Mouse (Mus musculus) hindbrain, postnatal 0 days (tissue): ENCODE data around the gene Tbc1d2b. TPM values are rescaled to one million over a fixed set of nuclear protein-coding genes. Genes with fewer than 3 reads are reported as not detected.

ENCODE experiments used
- ATAC-seq: fragments of 200-750 bp; cut with Nextera tagmentation; 2 replicates; pipeline ENCODE4 v1.8.0; 2017; ENCODE audit warnings: mild to moderate bottlenecking, moderate TSS enrichment, moderate library complexity
- DNase-seq: peaks from one replicate; pipeline ENCODE4 v3.0.0-alpha.2; 2015; ENCODE audit warnings: low spot score
- H3K27ac ChIP-seq: fragments of 300-500 bp; sonication (generic); 2 replicates; pipeline ENCODE4 v1.5.1; 2014; ENCODE audit warnings: mild to moderate bottlenecking
- H3K27me3 ChIP-seq: fragments of 300-500 bp; sonication (generic); 2 replicates; pipeline ENCODE4 v1.6.1; 2014; ENCODE audit warnings: low read length, mixed read lengths; ENCODE audit not compliant: insufficient read depth
- H3K36me3 ChIP-seq: fragments of 300-500 bp; sonication (generic); 2 replicates; pipeline ENCODE4 v1.6.1; 2014; ENCODE audit warnings: low read length, mixed read lengths; ENCODE audit not compliant: insufficient read depth
- H3K4me1 ChIP-seq: fragments of 300-500 bp; sonication (generic); 2 replicates; pipeline ENCODE4 v1.6.1; 2014; ENCODE audit warnings: antibody characterized with exemption, low read length, mixed read lengths; ENCODE audit not compliant: insufficient read depth
- H3K4me2 ChIP-seq: fragments of 300-500 bp; sonication (generic); 2 replicates; pipeline ENCODE4 v1.6.1; 2014; ENCODE audit warnings: low read depth, mild to moderate bottlenecking, low read length, moderate library complexity, mixed read lengths
- H3K4me3 ChIP-seq: fragments of 300-500 bp; sonication (generic); 2 replicates; pipeline ENCODE4 v1.5.1; 2014; ENCODE audit warnings: low read length
- H3K9ac ChIP-seq: fragments of 300-500 bp; sonication (generic); replicated peaks from 2 replicates; pipeline ENCODE4 v1.6.1; 2014; ENCODE audit warnings: mild to moderate bottlenecking, low read length, moderate library complexity, mixed read lengths
- H3K9me3 ChIP-seq: fragments of 300-500 bp; sonication (generic); 2 replicates; pipeline ENCODE4 v1.6.1; 2016; ENCODE audit warnings: low read length, mixed read lengths
- CTCF ChIP-seq: IDR thresholded peaks from 2 replicates; pipeline ENCODE4 v1.5.1; 2016; ENCODE audit warnings: antibody characterized with exemption, control low read depth, low read depth
- WGBS: fragments of 180-500 bp; shearing (Covaris S2); extraction: QIAGEN DNeasy Blood & Tissue Kit; methylation state at CpG from one replicate; pipeline ENCODE4 v1.1.7; 2014; 5-methylcytosine and 5-hydroxymethylcytosine counted together
- polyA plus RNA-seq: library from polyadenylated mRNA; unstranded; fragments of >200 nt; fragmentation: Nextera tagmentation; extraction: Ambion mirVana; gene quantifications from 2 replicates; pipeline ENCODE4 v1.2.1, GENCODE M21; 2015
- total RNA-seq: library from RNA; depleted of rRNA; stranded (reverse); fragments of >200 nt; gene quantifications from 2 replicates; pipeline ENCODE4 v1.2.3, GENCODE M21; 2014

Tbc1d2b gene
- total and polyA plus RNA-seq, 2 experiments from 2014 or later, result 4.1 to 17.7 TPM

DNA sequence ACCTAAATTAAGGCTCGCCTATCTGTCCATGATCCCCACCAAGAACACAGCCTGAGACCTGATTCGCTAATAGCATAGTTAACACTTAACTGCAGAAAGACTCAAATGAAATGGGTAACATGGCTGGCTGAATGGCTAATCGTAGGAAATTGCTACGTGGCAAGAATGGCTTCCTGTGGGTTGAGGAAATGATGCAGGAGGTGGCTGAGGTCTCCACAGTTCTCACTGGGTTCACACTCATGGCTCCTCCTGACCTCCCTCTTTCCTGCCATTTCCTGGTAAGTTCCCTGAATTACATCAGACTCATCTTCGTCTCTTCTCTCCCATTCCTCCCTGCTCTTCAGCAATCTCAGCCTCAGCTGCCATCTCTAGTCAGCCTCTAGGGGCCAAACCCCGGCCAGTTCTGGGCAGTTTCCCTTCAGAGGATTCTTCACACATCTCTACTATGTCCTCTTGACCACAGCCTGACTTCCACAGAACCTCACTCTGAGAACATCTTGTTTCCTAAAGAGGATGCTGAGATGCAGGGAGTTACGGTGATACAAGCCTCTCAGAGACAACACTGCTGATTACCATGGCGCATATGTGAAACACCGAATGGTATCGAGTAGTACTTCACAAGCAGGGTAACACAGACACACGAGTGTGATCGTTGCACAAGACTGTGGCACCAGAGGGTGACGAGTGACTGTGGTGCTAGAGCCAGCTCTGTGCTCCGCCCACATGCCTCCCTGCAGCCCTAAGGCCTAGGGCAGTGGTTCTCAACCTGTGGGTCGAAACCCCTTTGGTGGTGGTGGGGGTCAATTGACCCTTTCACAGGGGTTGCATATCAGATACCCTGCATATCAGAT lies 26.1 kb downstream of the Tbc1d2b start:
- Histone ChIP-seq H3K4me2 (no peak overlapping the region), H3K4me3 (no peak overlapping the region), H3K36me3 (peaks cover 3% of the 10 kb centered on the region; the same call in 1 of the 2 replicates), H3K9ac (no peak overlapping the region), H3K27me3 (no peaks in the 10 kb centered on the region), H3K9me3 (no peaks in the 10 kb centered on the region), H3K27ac (no peak overlapping the region), H3K4me1 (no peaks in the 10 kb centered on the region)
- DNase-seq (no peak), ATAC-seq (no peak)
- TF ChIP-seq CTCF, result no peak
- 90% methylated on average over 15 of the region's 15 CpGs for WGBS

DNA sequence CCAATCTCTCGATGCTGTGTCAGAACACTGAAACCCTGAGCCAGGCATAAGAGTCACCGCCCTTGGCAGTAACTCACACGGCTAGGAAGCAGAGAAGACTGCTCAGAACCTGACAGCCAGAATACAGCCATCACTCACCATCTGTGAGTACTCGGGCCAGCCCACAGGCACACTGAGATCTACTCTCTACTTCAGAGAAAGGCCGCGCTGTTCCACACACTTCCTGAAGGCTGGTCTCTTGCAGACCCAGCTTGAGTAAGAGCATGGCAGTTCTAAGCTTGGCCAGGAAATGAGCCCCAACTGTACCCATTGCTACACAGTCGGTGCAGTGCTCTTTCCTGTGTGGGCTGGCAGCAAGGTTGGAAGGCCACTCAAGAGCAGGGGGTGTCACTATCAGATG lies 27.7 kb downstream of the Tbc1d2b start:
- Histone ChIP-seq H3K27me3 (no peaks in the 10 kb centered on the region), H3K4me2 (no peak overlapping the region), H3K36me3 (peaks cover 5% of the 10 kb centered on the region; the same call in 1 of the 2 replicates), H3K4me3 (no peak overlapping the region), H3K9me3 (no peaks in the 10 kb centered on the region), H3K4me1 (no peaks in the 10 kb centered on the region), H3K27ac (no peak overlapping the region), H3K9ac (no peak overlapping the region)
- TF ChIP-seq CTCF, result no peak
- no peak for DNase-seq
- ATAC-seq, result no peak
- WGBS, result 82% methylated on average over 7 of the region's 7 CpGs

DNA sequence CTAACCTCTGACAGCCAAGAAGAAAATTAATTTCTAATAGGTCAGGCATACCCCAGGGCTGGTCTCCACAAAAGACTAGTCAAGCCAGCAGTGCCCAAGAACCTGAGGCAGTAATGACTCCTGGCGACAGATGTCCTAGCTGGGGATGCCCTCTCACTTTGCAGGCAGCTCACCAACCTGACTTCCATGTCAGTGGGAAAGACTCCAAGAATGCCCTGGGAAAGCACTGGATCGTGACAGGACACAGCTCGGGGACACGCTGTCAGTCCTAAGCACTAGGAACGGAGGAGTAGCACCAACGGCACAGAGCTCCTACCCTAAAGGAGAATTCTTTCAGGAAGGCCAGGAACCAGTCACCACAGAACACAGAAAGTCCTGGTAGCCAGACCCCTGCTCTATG lies 28.3 kb downstream of the Tbc1d2b start:
- H3K36me3 ChIP-seq, result peaks cover 5% of the 10 kb centered on the region; the same call in 1 of the 2 replicates
- H3K4me1 ChIP-seq, result no peaks in the 10 kb centered on the region
- ATAC-seq (no peak), DNase-seq (peak; percentile 25)
- H3K9me3 ChIP-seq, result no peaks in the 10 kb centered on the region
- no peaks in the 10 kb centered on the region for H3K27me3 ChIP-seq
- WGBS, result 63% methylated on average over 6 of the region's 6 CpGs
- TF ChIP-seq CTCF, result no peak
- no peak overlapping the region for H3K9ac ChIP-seq
- H3K4me3 ChIP-seq, result no peak overlapping the region
- H3K27ac ChIP-seq, result no peak overlapping the region
- no peak overlapping the region for H3K4me2 ChIP-seq

DNA sequence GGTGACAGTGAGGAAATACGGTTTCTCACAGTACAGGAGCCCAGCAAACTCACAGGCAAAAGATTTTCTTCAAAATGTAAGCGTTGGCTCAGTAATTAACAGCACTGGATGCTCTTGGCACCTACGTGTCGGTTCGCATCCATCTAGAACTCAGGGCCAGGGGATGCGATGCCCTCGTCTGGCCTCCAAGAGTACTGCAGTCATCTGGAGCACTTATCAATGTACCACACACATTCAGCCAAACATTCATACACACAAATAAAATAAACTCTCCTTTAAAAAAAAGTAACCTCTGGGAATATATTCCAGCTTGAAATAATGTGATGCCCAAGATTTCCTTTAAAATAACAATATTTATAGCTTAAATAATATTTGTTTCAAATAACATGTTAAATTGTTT lies 29.0 kb downstream of the Tbc1d2b start:
- Histone ChIP-seq H3K36me3 (peaks cover 5% of the 10 kb centered on the region; the same call in 1 of the 2 replicates), H3K4me2 (no peak overlapping the region), H3K4me3 (no peak overlapping the region), H3K9me3 (no peaks in the 10 kb centered on the region), H3K27me3 (no peaks in the 10 kb centered on the region), H3K27ac (no peak overlapping the region), H3K4me1 (no peaks in the 10 kb centered on the region), H3K9ac (no peak overlapping the region)
- peak; percentile 55 for TF ChIP-seq CTCF
- WGBS, result 58% methylated on average over 7 of the region's 7 CpGs
- ATAC-seq (no peak), DNase-seq (peak; percentile 27)

DNA sequence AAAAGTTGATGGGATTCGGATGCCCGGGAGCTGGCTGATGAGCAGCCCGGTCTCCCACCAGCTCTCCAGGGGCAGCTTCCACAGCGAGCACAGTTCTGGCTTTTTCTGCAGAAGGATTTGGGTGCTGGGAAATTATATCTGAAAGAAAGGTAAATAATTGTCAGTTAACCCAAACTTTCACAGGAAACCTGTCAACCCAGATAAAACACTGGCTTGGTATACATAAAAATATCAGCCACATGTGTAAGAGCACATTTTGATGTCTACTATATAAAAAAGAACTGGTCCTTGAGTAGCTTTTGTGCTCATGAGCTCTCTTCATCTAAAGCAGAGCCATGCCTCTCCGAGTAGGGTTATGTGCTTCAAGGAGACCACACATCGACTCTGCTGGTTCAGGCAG lies 29.6 kb downstream of the Tbc1d2b start:
- H3K9ac ChIP-seq, result no peak overlapping the region
- no peak overlapping the region for H3K4me2 ChIP-seq
- 78% methylated on average over 6 of the region's 6 CpGs for WGBS
- ATAC-seq, result no peak
- TF ChIP-seq CTCF, result no peak
- no peaks in the 10 kb centered on the region for H3K27me3 ChIP-seq
- no peaks in the 10 kb centered on the region for H3K4me1 ChIP-seq
- peaks cover 5% of the 10 kb centered on the region; the same call in 1 of the 2 replicates for H3K36me3 ChIP-seq
- DNase-seq, result no peak
- no peaks in the 10 kb centered on the region for H3K9me3 ChIP-seq
- no peak overlapping the region for H3K4me3 ChIP-seq
- H3K27ac ChIP-seq, result no peak overlapping the region

DNA sequence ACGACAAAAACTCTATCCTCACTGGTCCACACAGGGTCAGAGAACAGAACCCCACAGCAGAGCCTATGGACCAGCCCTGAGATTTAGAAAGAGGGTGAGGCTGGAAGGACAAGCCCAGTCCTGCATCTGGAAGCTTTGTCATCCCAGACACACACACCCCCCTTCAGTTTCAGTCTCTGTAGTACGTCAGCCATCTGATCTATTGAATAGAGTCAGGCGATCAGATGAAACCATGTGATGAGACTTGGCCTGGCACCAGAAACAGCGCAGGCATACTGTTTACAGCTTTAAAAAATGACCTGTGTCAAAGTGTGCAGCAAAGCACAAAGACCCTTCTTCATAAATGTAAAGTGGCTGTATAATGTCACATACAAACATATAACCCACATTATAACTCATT lies 30.0 kb downstream of the Tbc1d2b start:
- H3K27me3 ChIP-seq, result no peaks in the 10 kb centered on the region
- peak; percentile 19 for DNase-seq
- no peak overlapping the region for H3K27ac ChIP-seq
- H3K9me3 ChIP-seq, result no peaks in the 10 kb centered on the region
- TF ChIP-seq CTCF, result no peak
- peaks cover 5% of the 10 kb centered on the region; the same call in 1 of the 2 replicates for H3K36me3 ChIP-seq
- H3K4me2 ChIP-seq, result no peak overlapping the region
- 52% methylated on average over 4 of the region's 4 CpGs for WGBS
- ATAC-seq, result peak; percentile 44; the same call in 1 of the 2 replicates
- no peaks in the 10 kb centered on the region for H3K4me1 ChIP-seq
- H3K4me3 ChIP-seq, result no peak overlapping the region
- H3K9ac ChIP-seq, result no peak overlapping the region
